Mouse (Mus musculus): Measurements from ENCODE around the gene Itsn1. TPM values are rescaled to one million over a fixed set of nuclear protein-coding genes. Genes with fewer than 3 reads are reported as not detected.

Itsn1 gene
- polyA plus RNA-seq, 1 experiment, result 25.8 TPM

GRCm38 (mm10) chr16:91846089-91846741 is 117.1 kb downstream of the Itsn1 start:
- DNase-seq (ENCODE audit: low read depth), result no peak

GRCm38 (mm10) chr16:91847525-91848225 is 118.6 kb downstream of the Itsn1 start:
- DNase-seq (ENCODE audit: low read depth), result no peak

GRCm38 (mm10) chr16:91848505-91848904 is 119.4 kb downstream of the Itsn1 start:
- peak; percentile 40 for DNase-seq (ENCODE audit: low read depth)

GRCm38 (mm10) chr16:91848906-91849603 is 120.0 kb downstream of the Itsn1 start:
- peak; percentile 89 for DNase-seq (ENCODE audit: low read depth)

GRCm38 (mm10) chr16:91850175-91850574 is 121.1 kb downstream of the Itsn1 start:
- no peak for DNase-seq (ENCODE audit: low read depth)

GRCm38 (mm10) chr16:91851456-91852231 is 122.6 kb downstream of the Itsn1 start:
- no peak for DNase-seq (ENCODE audit: low read depth)

GRCm38 (mm10) chr16:91852753-91853152 is 123.7 kb downstream of the Itsn1 start:
- no peak for DNase-seq (ENCODE audit: low read depth)

GRCm38 (mm10) chr16:91853223-91853622 is 124.1 kb downstream of the Itsn1 start:
- DNase-seq (ENCODE audit: low read depth), result no peak

GRCm38 (mm10) chr16:91858695-91859094 is 129.6 kb downstream of the Itsn1 start:
- no peak for DNase-seq (ENCODE audit: low read depth)

- no peak for DNase-seq (ENCODE audit: low read depth)
Observed at GRCm38 (mm10) chr16:91859203-91859602, 130.1 kb downstream of the Itsn1 start.

- no peak for DNase-seq (ENCODE audit: low read depth)
Observed at GRCm38 (mm10) chr16:91859958-91860357, 130.9 kb downstream of the Itsn1 start.

GRCm38 (mm10) chr16:91860471-91861125 is 131.5 kb downstream of the Itsn1 start:
- no peak for DNase-seq (ENCODE audit: low read depth)

- DNase-seq (ENCODE audit: low read depth), result peak; percentile 50
Observed at GRCm38 (mm10) chr16:91861784-91862371, 132.8 kb downstream of the Itsn1 start.

GRCm38 (mm10) chr16:91862836-91863235 is 133.8 kb downstream of the Itsn1 start:
- DNase-seq (ENCODE audit: low read depth), result no peak

GRCm38 (mm10) chr16:91864646-91865332 is 135.7 kb downstream of the Itsn1 start:
- no peak for DNase-seq (ENCODE audit: low read depth)

GRCm38 (mm10) chr16:91865570-91866257 is 136.6 kb downstream of the Itsn1 start:
- DNase-seq (ENCODE audit: low read depth), result no peak

GRCm38 (mm10) chr16:91866258-91866634 is 137.2 kb downstream of the Itsn1 start:
- no peak for DNase-seq (ENCODE audit: low read depth)

- DNase-seq (ENCODE audit: low read depth), result no peak
Observed at GRCm38 (mm10) chr16:91867672-91868071, 138.6 kb downstream of the Itsn1 start.

GRCm38 (mm10) chr16:91868943-91869911 is 140.1 kb downstream of the Itsn1 start:
- DNase-seq (ENCODE audit: low read depth), result no peak
